Mouse (Mus musculus): ENCODE data around the gene Golga2. TPM values are rescaled to one million over a fixed set of nuclear protein-coding genes. Genes with fewer than 3 reads are reported as not detected.

The Golga2 gene
- polyA plus RNA-seq, 1 experiment: 39.3 TPM

GRCm38 (mm10) chr2:32353836-32354235 lies 66.7 kb downstream of the Golga2 start:
- Histone ChIP-seq H3K27me3 (ENCODE audit: control insufficient read depth, insufficient read depth, low read length, poor library complexity, severe bottlenecking) (no peaks in the 10 kb centered on the region), H3K9me3 (replicated peaks; ENCODE audit: control insufficient read depth, insufficient read depth, low read length, poor library complexity, severe bottlenecking) (no peaks in the 10 kb centered on the region), H3K4me3 (ENCODE audit: low read depth, low read length) (no peak overlapping the region), H3K4me1 (ENCODE audit: control insufficient read depth, insufficient read depth, low read length) (peaks cover 8% of the 10 kb centered on the region), H3K27ac (ENCODE audit: insufficient read depth, low read length) (no peak overlapping the region), H3K9ac (ENCODE audit: low read depth, poor library complexity, severe bottlenecking) (0 out of 2 replicates have a peak overlapping the region, but pooled peaks have one; percentile 86), H3K36me3 (ENCODE audit: control insufficient read depth, insufficient read depth, low read length, poor library complexity, severe bottlenecking) (no peaks in the 10 kb centered on the region)
- TF ChIP-seq CTCF (IDR thresholded peaks at IDR 0.05; ENCODE audit: low read depth, low read length) (no peak), EP300 (IDR thresholded peaks at IDR 0.05; ENCODE audit: insufficient read depth, low read depth, low read length) (no peak), POLR2A (IDR thresholded peaks at IDR 0.05; ENCODE audit: insufficient read depth, low read length) (no peak)

- TF ChIP-seq CTCF (IDR thresholded peaks at IDR 0.05; ENCODE audit: low read depth, low read length): no peak
- no peak for TF ChIP-seq POLR2A (IDR thresholded peaks at IDR 0.05; ENCODE audit: insufficient read depth, low read length)
- no peak for TF ChIP-seq EP300 (IDR thresholded peaks at IDR 0.05; ENCODE audit: insufficient read depth, low read depth, low read length)
- H3K27me3 ChIP-seq (ENCODE audit: control insufficient read depth, insufficient read depth, low read length, poor library complexity, severe bottlenecking): no peaks in the 10 kb centered on the region
- no peak overlapping the region for H3K27ac ChIP-seq (ENCODE audit: insufficient read depth, low read length)
- no peak overlapping the region for H3K9ac ChIP-seq (ENCODE audit: low read depth, poor library complexity, severe bottlenecking)
- no peaks in the 10 kb centered on the region for H3K9me3 ChIP-seq (replicated peaks; ENCODE audit: control insufficient read depth, insufficient read depth, low read length, poor library complexity, severe bottlenecking)
- no peak overlapping the region for H3K4me3 ChIP-seq (ENCODE audit: low read depth, low read length)
- no peaks in the 10 kb centered on the region for H3K36me3 ChIP-seq (ENCODE audit: control insufficient read depth, insufficient read depth, low read length, poor library complexity, severe bottlenecking)
- peaks cover 7% of the 10 kb centered on the region for H3K4me1 ChIP-seq (ENCODE audit: control insufficient read depth, insufficient read depth, low read length)
These were observed 67.2 kb downstream of the Golga2 start for GRCm38 (mm10) chr2:32354336-32354895.

DNA sequence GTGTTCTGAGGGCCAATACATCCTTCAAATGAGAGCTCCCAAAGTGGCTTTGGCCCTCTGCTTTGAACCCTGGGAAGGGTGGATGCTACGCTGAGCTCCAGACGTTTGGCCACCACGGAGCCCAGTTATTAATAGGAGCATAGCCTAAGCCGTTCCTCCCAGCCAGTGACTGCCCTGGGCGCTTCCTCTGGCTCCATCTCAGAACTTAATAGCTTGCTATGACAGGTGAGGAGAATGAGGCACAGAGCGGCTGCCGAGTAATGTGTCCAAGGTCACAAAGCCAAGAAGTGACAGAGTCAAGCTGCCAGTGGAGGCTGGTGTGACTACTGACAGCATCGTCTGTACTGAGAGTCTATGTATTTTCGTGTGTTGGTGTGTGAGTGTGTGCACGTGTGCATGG lies 69.0 kb downstream of the Golga2 start:
- H3K9me3 ChIP-seq (replicated peaks; ENCODE audit: control insufficient read depth, insufficient read depth, low read length, poor library complexity, severe bottlenecking): no peaks in the 10 kb centered on the region
- TF ChIP-seq CTCF (IDR thresholded peaks at IDR 0.05; ENCODE audit: low read depth, low read length): no peak
- no peaks in the 10 kb centered on the region for H3K36me3 ChIP-seq (ENCODE audit: control insufficient read depth, insufficient read depth, low read length, poor library complexity, severe bottlenecking)
- H3K4me1 ChIP-seq (ENCODE audit: control insufficient read depth, insufficient read depth, low read length): no peaks in the 10 kb centered on the region
- H3K9ac ChIP-seq (ENCODE audit: low read depth, poor library complexity, severe bottlenecking): no peak overlapping the region
- no peaks in the 10 kb centered on the region for H3K27me3 ChIP-seq (ENCODE audit: control insufficient read depth, insufficient read depth, low read length, poor library complexity, severe bottlenecking)
- no peak overlapping the region for H3K27ac ChIP-seq (ENCODE audit: insufficient read depth, low read length)
- H3K4me3 ChIP-seq (ENCODE audit: low read depth, low read length): no peak overlapping the region

Other genes with a start within 250 kb of the Golga2 start
- 1.6 and 3.0 TPM in 2 replicates for gene Fam78a, start 202.5 kb upstream of the Golga2 start, polyA plus RNA-seq (2011; ENCODE audit: insufficient read depth, insufficient read length, low read depth, missing spikeins)
- 1.2 TPM in 1 of 2 replicates, not detected in the other for gene Plpp7, start 191.9 kb upstream of the Golga2 start, polyA plus RNA-seq (2011; ENCODE audit: insufficient read depth, insufficient read length, low read depth, missing spikeins)
- gene Prrc2b, start 136.3 kb upstream of the Golga2 start, polyA plus RNA-seq (2011; ENCODE audit: insufficient read depth, insufficient read length, low read depth, missing spikeins): 106 and 112 TPM in 2 replicates
- gene Pomt1, start 50.8 kb upstream of the Golga2 start, polyA plus RNA-seq (2011; ENCODE audit: insufficient read depth, insufficient read length, low read depth, missing spikeins): 30.6 and 39.5 TPM in 2 replicates
- 27.8 and 29.7 TPM in 2 replicates for gene Uck1, start 27.2 kb upstream of the Golga2 start, polyA plus RNA-seq (2011; ENCODE audit: insufficient read depth, insufficient read length, low read depth, missing spikeins)
- 553 and 558 TPM in 2 replicates for gene Swi5, start 691 bp downstream of the Golga2 start, polyA plus RNA-seq (2011; ENCODE audit: insufficient read depth, insufficient read length, low read depth, missing spikeins)
- gene Ciz1, start 64.9 kb downstream of the Golga2 start, polyA plus RNA-seq (2011; ENCODE audit: insufficient read depth, insufficient read length, low read depth, missing spikeins): 34.3 and 38.7 TPM in 2 replicates
- 11.6 and 17.0 TPM in 2 replicates for gene Dnm1, start 66.0 kb downstream of the Golga2 start, polyA plus RNA-seq (2011; ENCODE audit: insufficient read depth, insufficient read length, low read depth, missing spikeins)
- 25.7 and 30.5 TPM in 2 replicates for gene 1110008P14Rik, start 94.6 kb downstream of the Golga2 start, polyA plus RNA-seq (2011; ENCODE audit: insufficient read depth, insufficient read length, low read depth, missing spikeins)
- gene Lcn2, start 100.9 kb downstream of the Golga2 start, polyA plus RNA-seq (2011; ENCODE audit: insufficient read depth, insufficient read length, low read depth, missing spikeins): not detected in 2 replicates
- gene Ptges2, start 108.5 kb downstream of the Golga2 start, polyA plus RNA-seq (2011; ENCODE audit: insufficient read depth, insufficient read length, low read depth, missing spikeins): 18.1 and 22.2 TPM in 2 replicates
- gene Naif1, start 163.1 kb downstream of the Golga2 start, polyA plus RNA-seq (2011; ENCODE audit: insufficient read depth, insufficient read length, low read depth, missing spikeins): 3.0 and 3.6 TPM in 2 replicates
- gene Slc25a25, start 164.1 kb downstream of the Golga2 start, polyA plus RNA-seq (2011; ENCODE audit: insufficient read depth, insufficient read length, low read depth, missing spikeins): 12.8 and 16.5 TPM in 2 replicates
- 12.2 and 16.5 TPM in 2 replicates for gene Fam102a, start 247.9 kb downstream of the Golga2 start, polyA plus RNA-seq (2011; ENCODE audit: insufficient read depth, insufficient read length, low read depth, missing spikeins)

Measured in ES-Bruce4 (cell line).